Mouse (Mus musculus) brain, embryonic 14.5 days (tissue): ENCODE measurements around the gene Eepd1.

Experiments
- CTCF ChIP-seq: fragments of 200-500 bp; IDR thresholded peaks from 2 replicates; pipeline ENCODE4 v1.5.1; 2012; ENCODE audit warnings: inconsistent platforms, mild to moderate bottlenecking, moderate library complexity, borderline replicate concordance; ENCODE audit not compliant: insufficient read depth, insufficient read length; ENCODE audit errors: extremely low read depth
- POLR2A ChIP-seq: fragments of 200-500 bp; IDR thresholded peaks from 2 replicates; pipeline ENCODE4 v1.6.1; 2012; ENCODE audit warnings: mild to moderate bottlenecking, inconsistent platforms, borderline replicate concordance; ENCODE audit not compliant: poor library complexity, insufficient read depth, insufficient read length, severe bottlenecking; ENCODE audit errors: extremely low read depth

- no peak for TF ChIP-seq CTCF
- no peak for TF ChIP-seq POLR2A
Observed at GRCm38 (mm10) chr9:25590740-25591139, 109.4 kb downstream of the Eepd1 start.
